Mouse (Mus musculus): Measurements from ENCODE around the gene Lgsn. TPM values are rescaled to one million over a fixed set of nuclear protein-coding genes. Genes with fewer than 3 reads are reported as not detected.

Gene Lgsn
- polyA plus RNA-seq (2014; fragmentation: Illumina TruSeq; extraction: RNeasy Lipid Tissue Mini Kit (QIAGEN cat#74804); ENCODE audit: low read depth, low replicate concordance): not detected

DNA sequence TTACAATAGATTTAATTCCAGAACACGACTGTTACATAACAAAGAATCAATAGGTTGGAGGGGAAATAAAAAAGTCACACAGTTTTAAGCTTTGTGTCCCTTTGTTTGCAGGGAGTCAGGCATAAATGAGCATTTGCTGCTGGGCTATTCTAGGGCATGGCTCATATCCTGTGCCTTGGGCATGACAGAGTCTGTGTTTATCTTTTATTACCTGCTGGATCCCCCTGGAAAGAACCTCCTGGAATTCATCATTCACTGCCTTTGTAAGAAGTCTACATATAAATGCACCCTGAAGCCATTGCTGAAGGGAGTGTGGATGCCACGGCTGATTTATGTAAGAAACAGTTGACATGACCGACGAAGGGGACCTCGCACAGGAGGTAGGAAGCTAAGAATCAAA, at the start of gene Lgsn:
TSS of gene Lgsn (plus strand) at position 301 of the 400 bp plus-strand sequence.

DNA sequence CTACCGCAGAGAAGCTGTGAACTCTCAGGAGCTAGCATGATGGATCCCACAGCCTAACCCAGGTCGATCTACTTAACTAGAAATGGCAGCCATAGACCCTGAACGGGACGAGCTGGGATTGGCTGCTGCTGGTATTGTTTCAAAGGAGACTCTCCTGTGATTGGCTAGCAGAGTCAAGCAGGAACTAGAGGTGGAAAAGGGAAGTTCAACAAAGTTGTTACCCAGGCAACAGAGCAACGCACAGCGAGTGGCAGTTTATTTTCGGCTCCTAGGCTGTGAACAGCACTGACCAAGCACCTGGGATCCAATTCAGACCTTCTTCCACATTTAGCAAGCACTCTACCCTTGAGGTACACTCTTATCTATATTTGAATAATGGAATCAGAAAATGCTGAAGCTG, 46.4 kb downstream of the Lgsn start, which contains the start of the genes 4931428L18Rik and Pih1d3:
TSS of gene 4931428L18Rik (minus strand) at position 121 of the 400 bp plus-strand sequence.
TSS of gene Pih1d3 (plus strand) at position 275 of the 400 bp plus-strand sequence.

Other genes with a start within 250 kb of the Lgsn start
- gene AC153137.1, start 198.4 kb upstream of the Lgsn start, polyA plus RNA-seq (2014; fragmentation: Illumina TruSeq; extraction: RNeasy Lipid Tissue Mini Kit (QIAGEN cat#74804); ENCODE audit: low read depth, low replicate concordance): not detected
- not detected for gene 4931428L18Rik, start 46.3 kb downstream of the Lgsn start, polyA plus RNA-seq (2014; fragmentation: Illumina TruSeq; extraction: RNeasy Lipid Tissue Mini Kit (QIAGEN cat#74804); ENCODE audit: low read depth, low replicate concordance)
- gene Pih1d3, start 46.4 kb downstream of the Lgsn start, polyA plus RNA-seq (2014; fragmentation: Illumina TruSeq; extraction: RNeasy Lipid Tissue Mini Kit (QIAGEN cat#74804); ENCODE audit: low read depth, low replicate concordance): not detected

Data from heart, adult 10 weeks (tissue).